Mouse (Mus musculus) cerebellum, adult 2 months (tissue): ENCODE results near the gene Gm42417. TPM values are rescaled to one million over a fixed set of nuclear protein-coding genes. Genes with fewer than 3 reads are reported as not detected.

Source experiments
- DNase-seq, 2 experiments: peaks; one replicate each; pipeline ENCODE4 v3.0.0; 2021
- H3K27ac ChIP-seq: fragments of 200-500 bp; 2 replicates; pipeline ENCODE4 v1.5.1; 2012; ENCODE audit warnings: low read length, control low read depth, inconsistent platforms; ENCODE audit not compliant: insufficient read depth
- H3K27me3 ChIP-seq: fragments of 200-500 bp; 2 replicates; pipeline ENCODE4 v1.6.1; 2012; ENCODE audit warnings: inconsistent platforms, mild to moderate bottlenecking, low read length, moderate library complexity; ENCODE audit not compliant: control insufficient read depth, insufficient read depth
- H3K4me1 ChIP-seq: fragments of 200-500 bp; 2 replicates; pipeline ENCODE4 v1.6.1; 2011; ENCODE audit warnings: low read length; ENCODE audit not compliant: control insufficient read depth, insufficient read depth
- H3K4me3 ChIP-seq: fragments of 200-500 bp; replicated peaks from 2 replicates; pipeline ENCODE3; 2011; ENCODE audit warnings: mild to moderate bottlenecking, low read depth, low read length, control low read depth; ENCODE audit not compliant: insufficient read depth
- CTCF ChIP-seq: fragments of 200-500 bp; IDR thresholded peaks from 2 replicates; pipeline ENCODE4 v1.5.1; 2011; ENCODE audit warnings: low read depth, mild to moderate bottlenecking, control low read depth, low read length, moderate library complexity, borderline replicate concordance; ENCODE audit not compliant: insufficient read depth
- POLR2A ChIP-seq: fragments of 200-500 bp; IDR thresholded peaks from 2 replicates; pipeline ENCODE4 v1.6.1; 2011; ENCODE audit warnings: low read length, control low read depth, borderline replicate concordance; ENCODE audit not compliant: insufficient read depth
- WGBS: fragments of 180-500 bp; shearing (Covaris S2); methylation state at CpG from one replicate; pipeline ENCODE4 v1.1.7; 2018; 5-methylcytosine and 5-hydroxymethylcytosine counted together
- polyA plus RNA-seq: library from polyadenylated mRNA; depleted of rRNA; stranded (reverse); fragments of >200 nt; gene quantifications from 2 replicates; pipeline ENCODE4 v1.2.3, GENCODE M21; 2012; rRNA removed

Gm42417 gene
- polyA plus RNA-seq, 1 experiment, result 0.05 TPM

DNA sequence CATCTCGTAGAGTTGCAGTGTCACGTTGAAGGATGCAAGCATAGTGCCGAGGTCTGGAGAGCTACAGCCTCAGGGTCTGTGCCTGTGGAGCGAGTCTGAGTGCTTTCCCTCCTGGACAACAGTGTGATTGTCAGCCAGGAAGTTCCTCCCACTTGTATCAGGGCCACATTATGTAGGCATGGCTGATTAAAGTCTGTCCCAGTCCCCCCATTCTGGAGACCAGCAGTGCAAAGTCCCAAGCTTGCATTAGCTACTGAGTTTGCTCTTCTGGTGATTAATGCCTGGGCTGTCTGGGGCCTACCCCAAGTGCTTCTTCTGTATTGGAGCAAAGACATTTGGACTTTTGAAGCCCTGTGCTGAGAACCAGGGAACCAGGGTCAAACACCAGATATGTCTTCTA lies 55.4 kb downstream of the Gm42417 start:
- 51% methylated on average over 4 of the region's 4 CpGs for WGBS
- DNase-seq, result peak in 1 of 2 experiments; percentile 18
- no peak overlapping the region for H3K4me3 ChIP-seq
- H3K27me3 ChIP-seq, result no peaks in the 10 kb centered on the region
- TF ChIP-seq POLR2A (no peak), CTCF (no peak)
- no peak overlapping the region for H3K27ac ChIP-seq
- peaks cover 45% of the 10 kb centered on the region for H3K4me1 ChIP-seq

Other genes with a start within 250 kb of the Gm42417 start
- 9.9 and 10.7 TPM in 2 replicates for gene Arid5a, start 231.7 kb downstream of the Gm42417 start, polyA plus RNA-seq
- 72.1 and 75.5 TPM in 2 replicates for gene Kansl3, start 170.2 kb downstream of the Gm42417 start, polyA plus RNA-seq
- gene Fer1l5, start 167.1 kb downstream of the Gm42417 start, polyA plus RNA-seq, result not detected in 2 replicates
- 37.9 and 41.9 TPM in 2 replicates for gene Lman2l, start 94.2 kb downstream of the Gm42417 start, polyA plus RNA-seq
- 12.2 and 14.6 TPM in 2 replicates for gene Cnnm4, start 67.8 kb downstream of the Gm42417 start, polyA plus RNA-seq
- 46.2 and 48.7 TPM in 2 replicates for gene Cnnm3, start 27.6 kb downstream of the Gm42417 start, polyA plus RNA-seq
- gene Ankrd23, start 2.5 kb downstream of the Gm42417 start, polyA plus RNA-seq, result 14.4 and 15.2 TPM in 2 replicates
- 30.8 and 37.5 TPM in 2 replicates for gene Ankrd39, start 8.0 kb upstream of the Gm42417 start, polyA plus RNA-seq
- 23.8 and 28.5 TPM in 2 replicates for gene Sema4c, start 18.9 kb upstream of the Gm42417 start, polyA plus RNA-seq
- gene Fam178b, start 143.8 kb upstream of the Gm42417 start, polyA plus RNA-seq, result 1.1 and 1.4 TPM in 2 replicates
- gene Cox5b, start 152.0 kb upstream of the Gm42417 start, polyA plus RNA-seq, result 812 and 891 TPM in 2 replicates
- 0.16 and 0.21 TPM in 2 replicates for gene 4933424G06Rik, start 170.7 kb upstream of the Gm42417 start, polyA plus RNA-seq
- gene Actr1b, start 175.0 kb upstream of the Gm42417 start, polyA plus RNA-seq, result 371 and 376 TPM in 2 replicates
- gene Zap70, start 222.4 kb upstream of the Gm42417 start, polyA plus RNA-seq, result 1.5 and 1.8 TPM in 2 replicates